11 mouse cellular contexts compared by ENCODE assay signal in genomic region chr3:85024237-85024636, GRCm38 (mm10).
"Had no signal": no experiment of that assay in that cellular context is flagged by ENCODE, and none has a peak within 500 bp of the region (broad histone marks: within the 10 kb centered on the region; RNA-seq: fewer than 3 reads in every experiment).

No protein-coding gene starts in this region.

- H3K9ac ChIP-seq: limb, embryonic 13.5 days; liver, embryonic 15.5 days; neural tube, embryonic 12.5 days; stomach, embryonic 15.5 days had no signal

- H3K9me3 ChIP-seq: limb, embryonic 13.5 days; liver, embryonic 15.5 days; neural tube, embryonic 12.5 days; stomach, embryonic 15.5 days had no signal

- H3K4me1 ChIP-seq: limb, embryonic 13.5 days; liver, embryonic 15.5 days; stomach, embryonic 15.5 days had no signal

- H3K27ac ChIP-seq: limb, embryonic 13.5 days; liver, embryonic 15.5 days; neural tube, embryonic 12.5 days; stomach, embryonic 15.5 days had no signal

- H3K36me3 ChIP-seq: limb, embryonic 13.5 days; liver, embryonic 15.5 days; neural tube, embryonic 12.5 days; stomach, embryonic 15.5 days had no signal

- DNase-seq: left cerebral cortex, postnatal 4 days; lung, adult 2 months; lung, postnatal 36 days; retina, postnatal 1 day; right cerebral cortex, postnatal 4 days; thymus, adult 2 months; thymus, postnatal 25 days had no signal

- H3K4me3 ChIP-seq: limb, embryonic 13.5 days; liver, embryonic 15.5 days; neural tube, embryonic 12.5 days; stomach, embryonic 15.5 days had no signal

- H3K27me3 ChIP-seq: limb, embryonic 13.5 days; liver, embryonic 15.5 days; neural tube, embryonic 12.5 days; stomach, embryonic 15.5 days had no signal
